Mouse (Mus musculus): Measurements from ENCODE around the gene Trpm5. TPM values are rescaled to one million over a fixed set of nuclear protein-coding genes. Genes with fewer than 3 reads are reported as not detected.

Gene Trpm5
- polyA plus RNA-seq (2014; fragmentation: Illumina TruSeq; extraction: RNeasy Lipid Tissue Mini Kit (QIAGEN cat#74804); ENCODE audit: low replicate concordance) = 3.2 TPM

DNA sequence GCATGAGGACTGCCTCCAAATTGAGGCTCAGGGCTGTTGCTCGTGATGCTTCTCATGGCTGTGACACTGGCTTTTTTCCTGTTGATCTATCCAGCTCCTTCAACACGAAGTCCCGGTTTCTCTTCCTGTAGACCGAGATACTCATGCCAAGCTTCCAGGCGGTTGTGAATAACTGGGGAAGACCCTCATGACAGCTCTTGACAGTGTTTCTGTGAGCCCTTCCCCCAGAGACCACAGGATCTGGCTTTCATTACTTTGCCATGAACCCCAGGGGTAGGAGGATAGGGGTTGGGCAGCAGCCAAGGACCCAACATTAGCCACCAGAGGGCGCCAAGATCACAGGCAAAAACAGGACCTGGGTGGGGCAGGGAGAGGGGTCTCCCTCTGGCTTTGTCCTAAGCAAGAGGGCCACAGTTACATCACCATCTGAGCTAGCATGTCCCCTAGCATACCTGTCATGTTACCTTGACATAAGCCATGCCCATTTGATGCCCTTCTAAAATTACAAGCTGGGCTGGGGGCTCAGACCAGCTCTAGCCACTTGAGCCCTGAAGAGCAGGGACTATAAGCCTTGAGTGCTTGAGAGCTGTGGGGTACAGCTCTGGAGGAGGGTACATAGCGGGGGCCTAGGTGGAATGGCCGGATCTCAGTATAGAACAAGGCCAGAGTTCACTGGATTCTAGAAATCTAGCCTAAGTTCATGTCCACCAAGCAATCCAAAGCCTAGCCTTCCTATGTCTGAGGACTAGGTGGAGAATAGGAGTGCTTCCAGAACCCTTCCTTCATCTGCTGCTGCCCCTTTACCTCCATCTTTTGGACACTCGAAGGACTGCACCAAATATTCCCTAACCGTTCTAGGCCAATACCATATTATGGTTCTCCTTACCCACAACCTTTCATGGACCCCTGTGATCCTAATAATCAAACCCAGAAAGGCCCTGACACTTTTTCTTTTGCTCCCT is at the start of gene Trpm5:
Trpm5 (minus strand) TSS at position 51 of the 962 bp plus-strand sequence.

DNA sequence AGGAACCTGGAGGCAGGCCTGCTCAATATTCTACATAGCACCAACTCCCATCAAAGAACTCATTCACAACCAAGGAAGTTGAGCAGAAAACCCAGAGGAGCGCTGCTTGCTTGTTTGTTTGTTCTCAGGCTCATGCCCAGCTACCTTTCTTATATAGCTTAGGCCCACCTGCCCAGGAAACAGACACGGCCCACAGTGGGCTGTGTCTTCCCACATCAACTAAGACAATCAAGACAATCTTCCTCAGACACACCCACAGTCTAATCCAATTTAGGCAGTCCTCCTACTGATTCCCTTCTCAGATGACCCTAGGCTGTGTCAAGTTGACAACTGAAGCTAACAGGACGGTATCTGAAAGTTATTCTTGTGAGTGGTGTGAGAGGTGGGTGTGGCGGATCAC is 11.6 kb upstream of the Trpm5 start, which contains the start of gene Kcnq1:
Kcnq1 (plus strand) TSS at position 301 of the 400 bp plus-strand sequence.

DNA sequence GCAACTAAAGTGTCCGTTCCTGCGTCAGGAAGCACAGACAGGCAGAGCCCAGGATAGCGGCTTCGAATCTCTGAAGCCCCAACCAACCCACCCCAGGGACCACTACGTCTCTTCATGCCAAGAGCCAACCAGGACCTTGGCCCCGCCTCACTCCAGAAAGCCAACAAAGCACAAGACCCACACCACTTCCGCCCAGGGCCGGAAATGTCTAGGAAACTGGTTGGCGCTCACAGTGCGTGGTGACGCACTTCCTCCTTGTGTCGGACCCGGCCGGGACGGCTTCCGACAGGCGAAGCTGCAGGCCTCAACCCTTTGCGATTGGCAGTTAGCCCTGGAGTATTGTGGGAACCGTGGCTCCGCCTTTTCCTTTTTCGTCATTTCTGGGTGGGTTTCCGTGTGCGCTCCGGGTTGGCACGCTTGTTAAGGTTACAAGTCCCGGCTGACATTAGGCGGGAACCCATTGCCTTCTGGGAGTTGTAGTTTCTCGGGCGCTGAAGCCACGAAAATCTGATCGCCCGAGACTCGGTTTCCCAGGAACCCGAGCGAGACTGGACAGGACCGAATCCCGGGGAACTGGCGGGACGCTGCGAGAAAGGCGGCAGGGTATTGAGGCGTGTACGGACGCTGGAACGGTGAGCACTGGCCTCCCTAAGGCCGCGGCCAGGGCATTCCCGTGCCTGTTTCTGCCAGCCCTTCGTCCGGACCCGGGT is 25.4 kb downstream of the Trpm5 start, which contains the start of gene Tssc4:
Tssc4 (plus strand) TSS at position 368 of the 710 bp plus-strand sequence.

DNA sequence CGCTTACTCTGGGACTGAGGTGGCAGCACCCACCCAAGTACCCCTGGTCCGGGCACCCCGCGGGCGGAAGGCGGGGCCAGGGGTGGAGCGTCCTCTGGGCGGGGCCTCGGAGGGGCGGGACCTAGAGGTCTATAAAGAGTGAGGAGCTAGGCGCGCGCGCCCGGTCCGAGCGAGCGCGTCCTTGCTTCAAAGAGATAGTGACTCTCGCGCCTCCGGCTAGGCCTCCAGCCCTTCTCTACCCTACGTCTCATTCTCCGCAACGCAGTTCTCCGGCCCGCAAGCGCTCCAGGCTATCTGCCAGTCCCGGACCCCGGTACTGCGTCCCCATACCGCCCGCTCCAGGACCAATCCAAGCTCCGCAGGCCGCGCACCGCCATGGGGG is 41.8 kb downstream of the Trpm5 start, which contains the start of gene Cd81:
Cd81 (plus strand) TSS at position 114 of the 382 bp plus-strand sequence.

Other genes starting within 250 kb of the Trpm5 start
- not detected for gene Th, start 163.5 kb downstream of the Trpm5 start, polyA plus RNA-seq (2014; fragmentation: Illumina TruSeq; extraction: RNeasy Lipid Tissue Mini Kit (QIAGEN cat#74804); ENCODE audit: low replicate concordance)
- gene Ascl2, start 125.4 kb downstream of the Trpm5 start, polyA plus RNA-seq (2014; fragmentation: Illumina TruSeq; extraction: RNeasy Lipid Tissue Mini Kit (QIAGEN cat#74804); ENCODE audit: low replicate concordance) = 1.6 TPM
- gene Tspan32, start 89.6 kb downstream of the Trpm5 start, polyA plus RNA-seq (2014; fragmentation: Illumina TruSeq; extraction: RNeasy Lipid Tissue Mini Kit (QIAGEN cat#74804); ENCODE audit: low replicate concordance) = 2.0 TPM
- gene Cd81, start 41.9 kb downstream of the Trpm5 start, polyA plus RNA-seq (2014; fragmentation: Illumina TruSeq; extraction: RNeasy Lipid Tissue Mini Kit (QIAGEN cat#74804); ENCODE audit: low replicate concordance) = 71.7 TPM
- not detected for gene Tssc4, start 25.4 kb downstream of the Trpm5 start, polyA plus RNA-seq (2014; fragmentation: Illumina TruSeq; extraction: RNeasy Lipid Tissue Mini Kit (QIAGEN cat#74804); ENCODE audit: low replicate concordance)
- 6.8 TPM for gene Kcnq1, start 11.7 kb upstream of the Trpm5 start, polyA plus RNA-seq (2014; fragmentation: Illumina TruSeq; extraction: RNeasy Lipid Tissue Mini Kit (QIAGEN cat#74804); ENCODE audit: low replicate concordance)

Data from small intestine, adult 10 weeks (tissue).